Mouse (Mus musculus) limb, embryonic 14.5 days (tissue): ENCODE measurements around the gene Dnttip2. TPM values are rescaled to one million over a fixed set of nuclear protein-coding genes. Genes with fewer than 3 reads are reported as not detected.

Experiments used
- ATAC-seq: fragments of 200-750 bp; cut with Nextera tagmentation; 2 replicates; pipeline ENCODE4 v1.8.0; 2017; ENCODE audit warnings: low read depth, moderate number of reproducible peaks, moderate TSS enrichment; ENCODE audit not compliant: low FRiP score
- DNase-seq: peaks from one replicate; pipeline ENCODE4 v3.0.0-alpha.2; 2015; ENCODE audit warnings: low spot score
- H3K27ac ChIP-seq: fragments of 300-500 bp; sonication (generic); replicated peaks from 2 replicates; pipeline ENCODE4 v1.5.1; 2014; ENCODE audit warnings: low read depth, mild to moderate bottlenecking, low read length, moderate library complexity, mixed read lengths
- H3K27me3 ChIP-seq: fragments of 300-500 bp; sonication (generic); 2 replicates; pipeline ENCODE4 v1.6.1; 2014; ENCODE audit warnings: low read length, mixed read lengths; ENCODE audit not compliant: control insufficient read depth, insufficient read depth
- H3K36me3 ChIP-seq: fragments of 300-500 bp; sonication (generic); 2 replicates; pipeline ENCODE4 v1.6.1; 2014; ENCODE audit warnings: mild to moderate bottlenecking, low read length, moderate library complexity, mixed read lengths; ENCODE audit not compliant: control insufficient read depth, insufficient read depth
- H3K4me1 ChIP-seq: fragments of 300-500 bp; sonication (generic); 2 replicates; pipeline ENCODE4 v1.6.1; 2014; ENCODE audit warnings: antibody characterized with exemption, low read length, mixed read lengths; ENCODE audit not compliant: control insufficient read depth, insufficient read depth
- H3K4me2 ChIP-seq: fragments of 300-500 bp; sonication (generic); replicated peaks from 2 replicates; pipeline ENCODE4 v1.6.1; 2014; ENCODE audit warnings: low read depth, mild to moderate bottlenecking, low read length, moderate library complexity; ENCODE audit not compliant: severe bottlenecking
- H3K4me3 ChIP-seq: fragments of 300-500 bp; sonication (generic); replicated peaks from 2 replicates; pipeline ENCODE4 v1.5.1; 2014; ENCODE audit warnings: low read length
- H3K9ac ChIP-seq: fragments of 300-500 bp; sonication (generic); 2 replicates; pipeline ENCODE4 v1.6.1; 2014; ENCODE audit warnings: mild to moderate bottlenecking, low read depth, low read length, moderate library complexity; ENCODE audit not compliant: severe bottlenecking
- H3K9me3 ChIP-seq: fragments of 300-500 bp; sonication (generic); 2 replicates; pipeline ENCODE4 v1.6.1; 2016; ENCODE audit warnings: low read length; ENCODE audit not compliant: control insufficient read depth
- POLR2A ChIP-seq: fragments of 200-500 bp; IDR thresholded peaks from 2 replicates; pipeline ENCODE4 v1.8.0; 2012; ENCODE audit warnings: inconsistent platforms, mild to moderate bottlenecking, moderate library complexity, borderline replicate concordance; ENCODE audit not compliant: insufficient read depth, insufficient read length; ENCODE audit errors: extremely low read depth
- WGBS: fragments of 180-500 bp; shearing (Covaris S2); extraction: QIAGEN DNeasy Blood & Tissue Kit; methylation state at CpG from one replicate; pipeline ENCODE4 v1.1.7; 2014; 5-methylcytosine and 5-hydroxymethylcytosine counted together
- polyA plus RNA-seq, 2 experiments: library from polyadenylated mRNA; depleted of rRNA in 1 of 2; stranded (reverse) in 1 of 2; unstranded in 1 of 2; fragments of >200 nt; fragmentation: Nextera tagmentation in 1 of 2; extraction: Ambion mirVana in 1 of 2; gene quantifications; 2 replicates each; pipeline versions ENCODE4 v1.2.1 to v1.2.3; 2012 to 2014

The Dnttip2 gene
- polyA plus RNA-seq, 2 experiments: 41.7 to 62.4 TPM

- no peak overlapping the region for H3K9ac ChIP-seq
- H3K9me3 ChIP-seq: no peaks in the 10 kb centered on the region
- no peaks in the 10 kb centered on the region for H3K27me3 ChIP-seq
- peak; percentile 25 for DNase-seq
- no peak for ATAC-seq
- WGBS: 76% methylated on average over 7 of the region's 7 CpGs
- peaks cover 3% of the 10 kb centered on the region for H3K36me3 ChIP-seq
- no peak overlapping the region for H3K27ac ChIP-seq
- H3K4me1 ChIP-seq: peaks cover 15% of the 10 kb centered on the region
- no peak overlapping the region for H3K4me2 ChIP-seq
- no peak overlapping the region for H3K4me3 ChIP-seq
- TF ChIP-seq POLR2A: no peak
Measured at GRCm38 (mm10) chr3:122290696-122291095, 16.5 kb downstream of the Dnttip2 start.

DNA sequence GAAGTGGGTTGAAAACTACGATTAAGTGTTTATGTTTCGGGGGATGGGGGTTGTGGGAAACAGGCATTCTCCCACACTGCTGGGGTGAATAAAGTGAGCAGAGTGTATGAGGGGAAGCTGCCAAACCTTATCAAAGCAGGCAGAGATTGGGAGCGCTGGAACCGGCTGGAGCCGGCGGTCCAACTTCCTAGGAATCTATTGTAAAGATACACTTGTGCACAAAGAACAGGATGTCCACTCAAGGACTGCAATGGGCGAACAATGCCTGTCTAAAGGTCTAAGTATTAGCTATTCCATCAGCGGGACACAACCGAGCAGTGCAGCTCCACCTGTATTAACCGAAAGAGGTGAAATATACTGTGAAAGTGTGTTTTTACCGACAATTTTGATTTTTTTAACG lies 17.6 kb downstream of the Dnttip2 start:
- Histone ChIP-seq H3K9ac (no peak overlapping the region), H3K27ac (no peak overlapping the region), H3K9me3 (no peaks in the 10 kb centered on the region), H3K4me2 (peak overlapping the region; percentile 70), H3K4me1 (peaks cover 21% of the 10 kb centered on the region), H3K36me3 (no peaks in the 10 kb centered on the region), H3K27me3 (no peaks in the 10 kb centered on the region), H3K4me3 (peak overlapping the region; percentile 61)
- WGBS: 65% methylated on average over 12 of the region's 12 CpGs
- ATAC-seq: no peak
- DNase-seq: no peak
- no peak for TF ChIP-seq POLR2A

GRCm38 (mm10) chr3:122292300-122293222 lies 18.4 kb downstream of the Dnttip2 start:
- peak; percentile 80 for ATAC-seq

DNA sequence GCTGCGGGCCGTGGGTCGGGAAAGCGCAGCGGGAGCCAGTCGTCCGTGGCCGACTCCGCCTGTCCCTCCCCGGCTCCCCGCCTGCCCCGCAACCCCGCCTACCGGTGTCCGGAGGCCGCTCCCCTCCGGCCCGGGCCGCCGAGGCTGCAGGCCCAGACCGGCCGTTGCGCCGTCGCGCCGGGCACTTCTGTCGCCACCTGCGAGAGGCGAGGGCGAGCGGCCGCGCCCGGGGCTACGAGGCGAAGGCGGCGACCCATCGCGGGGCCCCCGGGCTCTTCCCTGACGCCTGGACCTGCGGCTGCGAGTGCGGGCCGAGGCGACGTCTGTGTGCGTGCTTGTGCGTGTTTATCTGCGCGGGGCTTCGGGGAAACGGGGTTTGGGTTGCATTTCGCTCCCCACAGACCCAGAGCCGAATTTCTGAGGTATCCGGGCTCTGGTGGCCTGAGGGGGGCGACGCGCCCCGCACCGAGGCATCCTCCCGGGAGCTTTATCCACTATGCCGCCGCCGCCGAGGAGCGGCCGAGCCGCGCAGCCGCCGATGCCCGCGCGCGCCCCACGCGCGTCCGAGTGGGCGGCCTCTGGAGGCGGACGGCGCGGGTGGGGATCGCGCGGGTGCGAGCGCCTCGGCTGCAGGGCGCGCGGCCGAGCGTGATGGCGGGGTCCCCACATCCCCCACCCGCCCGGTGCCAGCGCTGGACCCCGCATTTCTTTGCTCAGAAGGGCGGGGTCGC lies 19.2 kb downstream of the Dnttip2 start:
- Histone ChIP-seq H3K9ac (peak overlapping the region; percentile 92), H3K4me3 (peak overlapping the region; percentile 61), H3K4me2 (peak overlapping the region; percentile 70), H3K27ac (peak overlapping the region; percentile 97), H3K36me3 (no peaks in the 10 kb centered on the region), H3K4me1 (peaks cover 23% of the 10 kb centered on the region), H3K9me3 (no peaks in the 10 kb centered on the region), H3K27me3 (no peaks in the 10 kb centered on the region)
- no peak for TF ChIP-seq POLR2A
- peak; percentile 38 for DNase-seq
- peak; percentile 64 for ATAC-seq
- WGBS: under 1% methylated on average over 77 of the region's 105 CpGs

More at GRCm38 (mm10) chr3:122292300-122293222, 18.4 kb downstream of the Dnttip2 start:
- no peaks in the 10 kb centered on the region for H3K9me3 ChIP-seq
- H3K36me3 ChIP-seq: no peaks in the 10 kb centered on the region
- peak overlapping the region; percentile 70 for H3K4me2 ChIP-seq
- H3K4me3 ChIP-seq: peak overlapping the region; percentile 61
- WGBS: 8% methylated on average over 47 of the region's 54 CpGs
- peak; percentile 90 for DNase-seq
- no peaks in the 10 kb centered on the region for H3K27me3 ChIP-seq
- H3K27ac ChIP-seq: peak overlapping the region; percentile 97
- peaks cover 23% of the 10 kb centered on the region for H3K4me1 ChIP-seq
- no peak for TF ChIP-seq POLR2A
- peak overlapping the region; percentile 92 for H3K9ac ChIP-seq
